Mouse (Mus musculus) retina, postnatal 7 days (tissue): Measurements from ENCODE around the gene Gm42791.

Experiments used
- DNase-seq: peaks from one replicate; pipeline ENCODE4 v3.0.0-alpha.2; 2012; ENCODE audit warnings: low read depth, low spot score

The Gm42791 gene

DNA sequence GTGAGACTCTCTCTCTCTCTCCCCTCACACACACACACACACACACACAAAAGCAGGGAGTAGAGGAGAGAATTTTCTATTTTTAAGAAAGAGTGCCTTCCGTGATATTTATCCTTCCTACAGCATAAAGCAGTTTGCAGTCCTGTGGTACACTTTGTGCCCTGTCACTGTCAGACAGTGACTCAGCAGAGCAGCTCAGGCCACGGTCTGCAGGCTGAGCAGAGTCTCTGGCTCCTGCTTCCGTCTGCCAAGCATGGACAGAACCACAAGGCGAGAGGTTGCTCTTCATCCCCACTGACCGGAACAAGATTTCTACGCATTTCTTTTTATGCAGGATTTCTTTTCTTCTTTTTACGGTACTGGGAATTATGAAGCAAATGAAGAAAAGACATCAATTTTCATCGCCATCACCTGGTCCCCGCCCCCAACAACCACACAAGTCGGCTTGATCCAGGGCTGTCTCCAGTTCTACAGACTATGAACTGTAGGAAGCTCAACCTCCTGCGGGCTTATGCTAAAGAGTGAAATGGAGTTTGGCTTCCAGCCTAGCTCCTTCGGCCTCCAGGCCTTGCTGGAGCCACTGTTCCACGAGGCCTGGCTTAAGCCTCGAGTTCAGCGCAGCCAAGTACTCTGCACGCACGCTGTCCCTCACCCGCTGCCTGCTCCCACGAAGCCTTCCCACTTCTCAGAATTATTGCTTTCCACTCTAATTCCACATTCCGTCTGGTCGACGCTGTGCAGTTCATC is 40.5 kb downstream of the Gm42791 start:
- no peak for DNase-seq

DNA sequence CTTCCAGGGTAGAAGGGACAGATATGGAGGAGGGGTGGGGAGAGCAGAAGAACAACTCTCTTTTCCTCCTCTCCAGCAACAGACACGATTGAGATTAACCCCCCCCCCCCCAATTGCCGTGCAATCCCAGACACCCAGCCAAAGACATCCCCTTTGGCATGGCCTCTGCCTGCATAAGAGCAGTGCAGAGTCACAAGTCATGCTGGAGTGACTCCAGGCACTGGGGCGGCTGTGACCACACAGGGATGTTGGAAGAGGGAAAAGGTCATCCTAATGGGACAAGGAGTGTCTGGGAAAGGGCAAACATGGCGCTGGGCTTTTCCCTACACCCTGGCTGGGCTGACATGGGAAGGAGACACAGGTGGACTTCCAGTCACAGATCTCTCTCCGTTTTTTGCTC is 41.8 kb downstream of the Gm42791 start:
- no peak for DNase-seq

DNA sequence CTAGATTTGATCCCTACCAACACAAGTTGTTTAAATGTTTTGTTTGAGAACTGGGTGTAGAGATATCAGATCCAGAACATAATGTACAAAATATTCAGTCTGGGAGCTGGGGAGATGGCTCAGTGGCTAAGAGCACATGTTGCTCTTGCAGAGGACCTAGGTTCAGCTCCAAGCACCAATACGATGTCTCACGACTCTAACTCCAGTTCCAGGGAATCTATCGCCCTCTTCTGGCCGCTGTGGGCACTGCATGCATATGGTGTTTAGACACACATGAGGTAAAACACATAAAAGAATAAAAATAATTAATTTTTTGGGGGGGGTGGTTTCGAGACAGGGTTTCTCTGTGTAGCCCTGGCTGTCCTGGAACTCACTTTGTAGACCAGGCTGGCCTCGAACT is 42.5 kb downstream of the Gm42791 start:
- no peak for DNase-seq

DNA sequence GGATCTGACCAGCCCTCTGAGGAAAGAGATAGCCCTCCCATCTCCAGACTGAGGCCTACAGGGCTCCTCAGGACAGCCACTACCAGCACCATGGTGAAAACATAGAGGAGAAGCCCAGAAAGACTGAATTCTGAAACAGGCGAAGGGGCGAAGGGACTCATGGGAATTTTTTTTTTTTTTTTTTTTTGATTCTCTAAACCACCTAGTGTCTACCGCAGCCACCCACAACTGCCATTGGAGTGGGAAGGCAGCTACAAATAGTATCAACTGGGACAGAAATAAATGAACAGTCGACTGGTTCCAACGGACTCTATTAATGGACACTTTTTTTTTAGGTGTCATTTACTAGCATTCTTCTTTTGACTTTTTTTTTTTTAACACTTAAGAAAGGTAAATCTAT is 43.6 kb downstream of the Gm42791 start:
- DNase-seq: no peak

DNA sequence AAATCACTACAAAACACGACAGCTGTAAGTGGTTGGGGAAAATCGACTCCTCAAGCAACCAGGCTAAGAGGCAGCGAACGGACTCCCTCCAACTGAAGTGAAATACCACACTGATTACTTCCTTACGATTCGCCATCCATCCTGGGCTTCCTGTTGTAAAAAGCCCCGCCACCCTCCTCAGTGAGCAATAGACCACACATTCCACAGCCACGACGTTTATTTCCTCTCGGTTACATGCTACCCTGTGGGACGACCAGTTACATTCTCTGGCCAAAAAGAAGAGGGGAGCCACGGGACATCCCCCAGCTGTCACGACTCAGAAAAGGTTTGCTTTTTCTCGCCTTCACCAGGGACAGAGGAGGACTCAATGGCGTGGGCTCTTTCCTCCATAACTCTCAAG is 44.9 kb downstream of the Gm42791 start:
- no peak for DNase-seq

DNA sequence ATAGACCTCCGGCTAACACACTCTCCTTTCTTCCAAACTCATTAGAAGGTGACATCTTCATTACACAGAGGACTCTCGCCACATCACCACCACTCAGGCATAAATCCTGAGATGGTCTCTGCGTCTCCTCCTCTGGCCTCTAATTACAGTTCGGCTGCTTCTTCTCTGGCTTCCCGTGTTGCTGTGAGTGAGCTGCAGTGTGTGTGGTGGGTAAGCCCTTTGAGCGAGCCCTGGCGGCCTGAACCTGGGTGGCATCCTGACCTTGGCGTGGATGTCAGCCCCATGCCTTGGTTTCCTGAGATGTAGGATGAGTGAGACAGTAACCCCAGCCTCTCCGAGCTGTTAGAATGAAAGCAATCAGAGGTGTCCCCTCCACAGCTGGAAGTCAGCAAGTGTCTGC is 46.4 kb downstream of the Gm42791 start:
- no peak for DNase-seq

DNA sequence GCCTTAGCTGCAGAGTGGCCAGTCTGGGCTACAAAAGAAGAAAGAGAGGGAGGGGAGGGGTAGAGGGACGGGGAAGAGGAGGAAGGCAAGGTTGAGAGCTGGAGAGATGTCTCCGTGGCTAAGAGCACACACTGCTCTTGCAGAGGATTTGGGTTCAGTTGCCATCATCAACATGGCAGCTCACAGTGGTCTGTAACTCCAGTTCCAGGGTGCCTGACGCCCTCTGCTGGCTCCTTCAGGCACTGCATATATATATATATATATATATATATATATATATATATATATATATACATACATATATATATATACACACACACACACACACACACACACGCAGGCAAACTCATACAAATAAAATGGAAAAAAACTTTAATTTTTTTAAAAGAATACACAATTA is 47.5 kb downstream of the Gm42791 start:
- DNase-seq: no peak

DNA sequence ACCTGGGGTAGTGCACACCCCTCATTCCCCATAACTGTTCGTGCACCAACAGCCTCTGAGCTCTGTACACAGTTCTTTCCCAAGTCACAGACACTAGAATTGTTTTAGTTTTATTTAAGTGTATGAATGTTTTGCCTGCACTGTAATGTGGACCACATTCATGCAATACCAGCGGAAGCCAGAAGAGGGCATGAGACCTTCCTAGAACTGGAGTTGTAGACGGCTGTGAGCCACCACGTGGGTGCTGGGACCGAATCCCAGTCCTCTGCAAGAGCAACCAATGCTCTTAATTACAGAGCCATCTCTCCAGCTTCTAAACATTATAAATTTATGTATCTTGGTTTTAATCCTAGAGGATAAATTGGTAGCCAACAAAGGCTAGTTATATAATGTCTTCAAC is 48.2 kb downstream of the Gm42791 start:
- no peak for DNase-seq

DNA sequence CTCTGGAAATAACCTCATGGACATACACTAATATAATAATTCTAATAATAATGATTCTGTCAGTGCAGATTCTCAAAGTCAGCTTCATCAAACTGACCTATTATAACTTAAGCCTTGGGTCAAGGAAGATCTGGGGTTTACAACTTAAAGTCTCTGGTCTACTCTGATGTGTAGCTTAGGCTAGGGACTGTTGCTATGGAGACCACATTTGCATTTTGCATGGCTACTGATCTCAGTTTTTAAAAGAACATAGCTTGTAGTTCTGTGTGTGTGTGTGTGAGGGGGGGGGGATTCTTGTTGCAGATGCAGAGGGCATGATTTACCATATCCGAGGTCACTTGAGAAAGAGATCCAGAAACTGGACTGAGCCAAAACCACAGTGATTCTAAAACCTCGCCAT is 49.2 kb downstream of the Gm42791 start:
- no peak for DNase-seq

DNA sequence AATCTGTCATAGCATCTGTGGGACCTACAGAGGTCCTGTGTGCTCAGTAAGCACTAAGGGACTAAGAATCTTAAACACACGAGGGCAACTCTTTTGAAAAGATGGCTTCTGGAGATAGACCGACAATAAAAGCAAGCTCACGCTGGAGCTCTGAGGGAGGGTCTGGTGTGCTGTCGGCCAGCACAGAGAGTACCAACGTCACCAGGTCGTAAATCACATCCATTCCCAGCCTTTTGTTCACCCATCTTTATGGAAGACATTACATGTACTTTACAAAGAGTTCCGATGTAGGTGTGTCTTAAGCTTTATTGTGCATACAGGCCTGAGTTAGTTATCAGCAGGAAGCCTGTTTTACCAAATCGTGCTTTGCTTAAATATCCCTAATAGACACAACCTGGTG is 50.9 kb downstream of the Gm42791 start:
- no peak for DNase-seq

DNA sequence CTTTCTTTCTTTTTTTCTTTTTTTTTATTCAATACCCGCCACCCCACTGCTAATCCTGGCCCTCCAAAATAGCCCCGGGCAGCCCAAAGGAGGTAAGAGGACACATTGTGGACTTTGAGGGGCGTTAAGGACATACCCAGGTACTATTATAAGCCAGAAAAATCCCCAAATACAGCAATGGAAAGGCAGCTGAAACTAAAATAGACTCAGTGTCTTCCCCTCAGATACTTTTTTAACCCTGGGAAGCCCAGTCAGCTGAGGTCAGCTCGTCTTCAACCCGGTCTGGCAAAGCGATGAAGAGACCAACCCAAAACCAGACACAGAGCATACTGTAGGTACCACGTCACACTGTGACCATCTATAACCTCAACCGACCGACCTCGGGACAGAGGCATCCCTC is 51.5 kb downstream of the Gm42791 start:
- DNase-seq: no peak

DNA sequence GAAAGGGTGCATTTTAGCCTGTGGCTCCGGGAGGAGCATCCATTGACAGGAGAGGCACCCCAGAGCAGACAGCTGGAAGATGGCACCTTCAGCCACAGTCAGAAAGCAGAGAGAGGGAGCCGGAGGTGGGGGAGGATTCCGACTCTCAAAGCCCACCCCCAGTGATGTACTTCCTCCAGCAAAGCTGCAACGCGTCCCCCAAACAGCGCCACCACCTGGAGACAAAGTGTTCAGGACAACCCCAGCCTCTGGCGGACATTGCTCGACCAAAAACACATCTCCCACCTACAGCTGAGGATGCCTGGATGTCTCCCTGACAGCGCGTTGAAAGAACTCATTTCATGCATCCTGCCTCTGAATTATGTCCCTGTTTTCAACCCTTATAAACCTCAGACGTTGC is 52.0 kb downstream of the Gm42791 start:
- no peak for DNase-seq

DNA sequence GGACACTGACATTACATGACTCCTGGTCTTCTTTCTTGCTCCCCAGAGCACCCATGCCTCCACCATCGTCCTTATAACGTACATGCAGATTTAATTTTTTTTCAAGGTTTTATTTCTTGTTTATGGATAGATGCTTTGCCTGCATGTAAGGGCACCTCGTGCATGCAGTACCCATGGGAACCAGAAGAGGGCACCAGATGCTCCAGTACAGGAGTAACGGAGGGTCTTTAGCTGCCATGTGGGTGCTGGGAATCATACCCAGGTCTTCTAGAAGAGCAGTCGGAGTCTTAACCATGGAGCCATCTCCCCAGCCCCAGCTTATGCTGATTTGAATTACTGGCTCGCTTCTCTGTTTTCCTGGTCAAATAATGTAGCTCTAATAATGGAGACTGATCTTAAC is 52.6 kb downstream of the Gm42791 start:
- DNase-seq: no peak

DNA sequence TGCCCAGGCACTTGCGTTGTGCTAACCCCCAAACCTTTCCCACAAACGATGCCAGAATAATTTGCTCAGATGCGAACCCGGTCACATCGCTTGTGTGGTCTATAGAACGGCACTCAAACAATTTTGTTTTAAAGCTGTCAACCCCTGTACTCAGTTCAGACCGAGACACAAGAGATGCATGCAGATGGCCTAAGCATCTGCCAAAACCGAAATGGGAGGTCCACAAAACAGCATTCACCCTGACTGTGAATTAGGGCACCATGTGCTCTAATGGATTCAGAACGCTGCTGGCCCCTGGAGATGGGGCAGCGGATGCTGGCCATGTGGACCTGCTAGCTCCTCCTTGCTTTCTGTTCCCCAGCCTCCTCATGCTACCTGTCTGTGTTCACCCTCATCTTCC is 53.1 kb downstream of the Gm42791 start:
- no peak for DNase-seq

DNA sequence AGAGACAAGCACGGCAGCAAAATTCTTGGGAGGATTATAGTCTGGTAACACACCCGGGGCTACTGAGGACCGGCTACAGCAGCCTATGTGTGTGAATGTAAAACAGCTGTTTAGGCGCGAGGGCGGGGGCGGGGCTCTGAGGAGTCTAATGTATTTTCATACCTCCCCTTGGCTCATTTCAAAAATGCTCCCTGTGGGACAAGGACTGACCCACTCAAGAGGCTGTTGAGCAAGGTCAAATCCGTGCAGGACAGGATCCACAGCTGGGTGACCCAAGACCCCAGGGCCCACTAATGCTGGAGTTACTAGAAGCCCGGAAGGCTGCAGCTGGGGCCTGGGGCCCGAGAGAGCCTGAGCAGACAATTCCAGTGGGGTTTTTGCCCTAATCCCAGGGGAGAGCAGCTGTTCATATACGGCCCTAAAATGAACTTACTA is 55.0 kb downstream of the Gm42791 start:
- DNase-seq: no peak

DNA sequence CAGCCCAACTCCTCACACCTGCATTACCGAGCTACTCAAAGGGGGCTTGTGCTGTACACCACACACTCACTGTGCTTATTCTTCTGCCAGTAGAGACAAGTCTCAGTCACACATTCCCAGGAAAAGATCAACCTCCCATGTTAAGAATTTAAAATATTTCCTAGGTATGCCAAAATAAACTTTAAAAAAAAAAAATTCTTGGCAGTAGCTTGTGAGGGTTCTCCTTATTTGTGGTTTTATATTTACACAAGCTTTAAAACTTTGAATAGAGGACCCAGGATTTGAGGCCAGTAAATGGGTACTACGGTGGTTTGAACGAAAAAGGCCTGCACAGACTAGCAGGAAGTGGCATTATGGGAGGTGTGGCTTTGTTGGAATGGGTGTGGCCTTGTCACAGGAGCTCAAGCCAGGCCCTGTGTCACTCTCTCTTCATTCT is 58.4 kb downstream of the Gm42791 start:
- DNase-seq: no peak

DNA sequence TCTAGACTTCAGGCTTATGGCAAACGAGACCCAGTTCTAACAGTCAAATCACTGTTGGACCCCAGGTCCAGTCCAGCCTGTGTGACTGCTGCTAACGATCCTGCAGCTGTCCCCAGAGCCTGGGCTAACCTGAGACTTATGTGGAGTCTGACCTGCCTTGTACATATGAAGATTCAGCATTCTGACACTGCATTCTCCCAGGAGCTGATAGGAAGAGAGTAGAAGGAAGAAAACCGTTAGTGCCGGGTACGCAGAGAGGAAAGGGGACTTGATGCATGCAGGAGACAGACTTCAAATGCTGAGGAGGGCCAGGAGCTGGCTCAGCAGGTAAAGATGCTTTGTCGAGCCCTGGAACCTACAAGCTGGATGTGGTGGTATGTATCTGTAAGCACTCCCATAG is 59.1 kb downstream of the Gm42791 start:
- no peak for DNase-seq

DNA sequence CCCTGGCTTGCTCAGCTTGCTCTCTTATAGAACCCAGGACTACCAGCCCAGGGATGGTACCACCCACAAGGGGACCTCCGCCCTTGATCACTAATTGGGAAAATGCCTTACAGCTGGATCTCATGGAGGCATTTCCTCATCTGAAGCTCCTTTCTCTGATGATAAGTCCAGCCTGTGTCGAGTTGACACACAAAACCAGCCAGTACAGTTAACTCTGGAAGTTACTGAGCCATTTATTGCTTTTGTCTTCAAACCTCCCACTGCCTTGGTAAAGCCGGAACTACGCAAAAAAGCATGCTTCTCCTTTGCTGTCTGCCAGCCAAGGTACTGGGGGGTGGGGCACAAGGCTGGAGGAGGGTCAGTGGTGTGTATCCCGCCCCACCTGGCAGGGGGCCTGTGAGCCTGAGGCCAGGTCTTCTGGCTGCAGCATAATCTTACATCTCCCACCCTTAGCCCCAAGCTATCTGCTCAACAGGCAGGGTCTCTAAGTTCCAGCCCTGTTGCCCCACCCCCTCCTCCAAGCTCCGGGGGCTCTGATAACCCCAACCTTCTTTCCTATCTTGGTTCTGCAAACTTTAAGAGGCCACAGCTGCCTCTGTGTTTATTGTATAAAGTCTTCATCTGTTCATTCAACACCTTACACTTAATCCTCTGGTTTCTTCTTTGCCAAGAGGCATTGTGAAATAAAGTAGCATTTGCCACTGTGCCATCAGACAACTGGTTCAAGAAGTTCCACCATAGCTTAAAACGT is 59.7 kb downstream of the Gm42791 start:
- DNase-seq: no peak

DNA sequence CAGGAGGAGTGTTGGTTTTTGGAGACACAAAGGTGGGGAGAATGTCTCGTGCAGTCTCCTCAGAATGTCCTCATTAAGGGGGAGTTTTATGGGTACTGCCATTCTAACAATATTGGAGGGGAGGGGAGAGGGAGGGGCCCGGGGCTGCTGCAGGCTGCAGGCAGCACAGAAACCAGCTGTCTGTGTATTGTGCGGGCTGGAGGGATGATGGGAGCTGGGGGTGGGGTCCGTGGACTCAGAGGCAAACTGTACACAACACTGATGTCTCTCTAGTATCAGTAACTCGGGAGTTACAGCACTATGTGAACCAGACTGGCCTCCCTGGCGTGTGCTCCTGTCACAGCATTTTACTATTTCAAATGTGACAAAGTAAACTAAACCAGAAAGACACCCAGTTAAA is 60.5 kb downstream of the Gm42791 start:
- DNase-seq: no peak

DNA sequence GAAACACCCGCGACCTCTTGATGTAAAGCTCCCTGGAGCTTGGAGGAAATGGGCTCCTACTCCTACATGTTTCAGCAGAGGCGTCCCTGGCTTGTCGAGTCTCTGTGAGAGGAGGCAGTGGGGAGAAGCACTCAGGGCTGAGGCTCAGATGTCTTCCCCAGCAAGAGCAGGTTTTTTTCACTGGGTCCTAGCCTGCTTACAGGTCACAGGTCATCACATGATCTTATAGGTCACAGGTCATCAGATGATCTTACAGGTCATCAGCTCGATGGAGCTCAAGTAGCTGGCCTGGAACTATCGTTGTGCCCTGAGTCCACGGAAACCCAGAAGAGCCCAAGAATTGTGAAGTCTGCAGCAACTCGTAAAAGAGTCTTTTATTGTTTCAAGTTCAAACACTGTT is 61.2 kb downstream of the Gm42791 start:
- no peak for DNase-seq

DNA sequence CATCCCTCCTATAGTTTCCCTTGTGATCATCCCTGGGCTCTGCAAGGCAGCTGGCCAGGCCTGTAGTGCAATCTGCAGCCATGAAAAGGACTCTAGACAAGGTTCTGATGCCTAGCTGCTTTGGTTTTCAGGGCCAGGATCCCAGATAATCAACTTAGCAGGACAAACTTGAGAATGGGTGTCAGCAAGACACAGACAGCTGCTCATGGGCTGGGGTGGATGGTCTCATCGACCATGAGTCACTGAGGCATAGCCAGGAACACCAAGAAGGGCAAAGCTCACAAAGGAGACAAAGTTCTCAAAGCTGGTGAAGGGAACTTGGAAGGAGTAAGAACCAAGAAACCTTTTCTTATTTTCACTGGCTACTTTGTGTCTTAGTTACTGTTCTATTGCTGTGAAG is 63.6 kb downstream of the Gm42791 start:
- no peak for DNase-seq

DNA sequence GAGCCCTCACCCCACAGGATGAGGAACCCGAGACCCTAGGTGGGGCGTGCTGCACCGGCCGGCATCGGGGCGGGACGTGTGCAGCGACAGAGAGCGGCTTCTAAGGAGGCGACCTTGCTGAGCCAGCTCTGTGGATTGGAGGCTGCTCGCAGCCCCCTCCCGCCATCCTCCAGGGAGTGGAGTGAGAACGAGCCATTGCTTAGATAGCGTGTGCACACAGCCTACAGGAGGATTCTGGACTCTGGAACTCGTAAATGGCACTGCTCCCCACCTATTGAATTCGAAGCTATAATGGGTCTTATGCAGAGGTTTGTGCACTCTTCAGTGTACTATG is 65.9 kb downstream of the Gm42791 start, which contains the start of gene Katnal1:
Katnal1 (minus strand) TSS at position 205 of the 334 bp plus-strand sequence.
- DNase-seq: no peak

DNA sequence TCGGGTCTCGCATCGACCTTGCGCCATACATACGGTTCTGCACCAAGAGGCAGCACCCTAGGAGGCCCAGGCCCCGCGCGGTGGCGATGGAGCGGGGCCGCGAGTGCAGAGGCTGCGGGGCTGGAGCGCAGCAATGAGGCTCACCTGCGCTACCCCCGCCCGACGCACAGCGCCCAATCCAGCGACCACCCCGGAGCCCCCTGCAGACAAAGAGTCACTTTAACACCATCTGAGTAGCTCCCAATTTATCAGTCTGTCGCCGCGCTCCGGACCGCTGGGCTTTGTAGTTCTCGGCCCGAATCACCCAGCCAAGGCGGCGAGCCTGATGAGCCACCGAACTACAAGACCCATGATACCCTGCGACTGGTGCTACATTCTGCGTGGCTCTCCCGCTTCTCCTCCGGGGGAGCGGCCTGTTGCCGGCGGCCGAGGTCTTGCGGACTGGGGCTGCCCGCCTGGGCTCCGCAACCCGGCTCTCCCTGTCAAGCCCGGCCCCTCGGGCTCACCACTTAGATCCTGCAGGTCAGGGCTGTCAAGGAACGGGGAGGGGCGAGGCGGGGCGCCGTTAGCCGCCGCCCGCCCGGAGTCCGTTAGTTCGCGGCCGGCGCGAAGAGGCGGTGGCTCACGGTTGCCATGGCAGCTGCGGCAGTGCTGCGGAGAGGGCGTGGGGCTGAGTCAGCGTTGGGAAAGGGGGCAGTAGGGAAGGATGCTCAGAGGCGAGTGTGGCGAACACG is 66.4 kb downstream of the Gm42791 start:
- DNase-seq: peak; percentile 89
